In the genomic region with DNA sequence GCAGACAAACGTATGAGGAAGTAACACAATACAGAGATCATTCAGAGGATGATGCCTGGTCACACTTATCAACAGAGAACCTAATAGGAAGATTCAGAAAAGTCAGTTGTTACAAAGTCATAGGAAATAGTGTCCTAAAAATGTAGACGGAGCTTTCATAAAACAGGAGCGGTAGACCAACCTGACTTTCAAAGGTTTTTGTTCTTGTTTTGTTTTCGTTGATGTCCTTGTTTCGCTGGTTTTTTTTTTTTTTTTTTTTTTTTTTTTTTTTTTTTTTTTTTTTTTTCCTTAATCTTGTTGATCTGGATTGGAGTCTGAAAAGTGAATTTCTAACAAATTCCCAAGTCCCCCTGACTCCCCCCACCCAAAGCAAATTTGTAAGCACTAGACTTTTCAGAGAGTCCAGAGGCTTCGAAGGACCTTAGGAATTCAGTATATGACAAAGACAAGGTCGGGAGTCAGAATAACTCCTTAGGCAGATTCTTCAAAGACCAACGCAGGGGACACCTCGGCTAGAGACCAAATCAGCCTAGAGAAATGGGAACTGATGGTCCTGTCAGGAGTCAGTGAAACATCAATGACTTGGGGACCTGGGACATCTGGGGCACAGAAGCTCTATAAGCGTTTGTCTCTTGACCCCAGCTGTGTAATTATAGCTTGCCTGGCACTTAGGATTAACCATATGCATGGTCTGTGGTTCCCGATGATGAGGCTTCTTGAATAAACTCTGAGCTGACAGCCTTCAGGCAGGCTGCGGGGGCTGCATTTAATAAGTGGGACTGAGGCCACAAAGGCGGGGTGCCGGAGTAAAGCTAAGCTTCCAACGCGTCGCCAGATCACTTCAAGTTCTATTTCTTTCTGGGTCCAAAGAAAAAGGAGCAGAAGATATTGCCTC, we compare ENCODE assay signal across 9 mouse cellular contexts.
DNase-seq lines count a peak whose midpoint lies in the region; ATAC-seq lines count a peak whose summit lies in the region.
"Had no signal": no experiment of that assay in that cellular context is flagged by ENCODE, and none has a peak within 500 bp of the region (broad histone marks: within the 10 kb centered on the region; RNA-seq: fewer than 3 reads in every experiment).

No protein-coding gene starts in this region.

- peak overlapping the region; percentile 37; the same call in 1 of the 2 replicates for H3K9ac ChIP-seq in forebrain, embryonic 16.5 days (replicated peaks; ENCODE audit: low read depth, low read length)
- no peak overlapping the region for H3K9ac ChIP-seq in heart, embryonic 12.5 days

- H3K9me3 ChIP-seq in forebrain, embryonic 16.5 days (ENCODE audit: control insufficient read depth, low read length), result no peaks in the 10 kb centered on the region
- no peaks in the 10 kb centered on the region for H3K9me3 ChIP-seq in heart, embryonic 12.5 days (replicated peaks)

- no peaks in the 10 kb centered on the region for H3K36me3 ChIP-seq in forebrain, embryonic 16.5 days (ENCODE audit: control insufficient read depth, insufficient read depth)
- no peaks in the 10 kb centered on the region for H3K36me3 ChIP-seq in heart, embryonic 12.5 days

- H3K27me3 ChIP-seq in forebrain, embryonic 16.5 days (replicated peaks; ENCODE audit: control insufficient read depth, insufficient read depth, low read length), result no peaks in the 10 kb centered on the region
- no peaks in the 10 kb centered on the region for H3K27me3 ChIP-seq in heart, embryonic 12.5 days (replicated peaks)

- no peak overlapping the region for H3K4me3 ChIP-seq in forebrain, embryonic 16.5 days (replicated peaks; ENCODE audit: low read length)
- H3K4me3 ChIP-seq in heart, embryonic 12.5 days, result no peak overlapping the region

- H3K27ac ChIP-seq in forebrain, embryonic 16.5 days (ENCODE audit: low read length), result peak overlapping the region; percentile 65
- no peak overlapping the region for H3K27ac ChIP-seq in heart, embryonic 12.5 days (ENCODE audit: poor library complexity, severe bottlenecking)

- peak; percentile 37 for ATAC-seq in forebrain, embryonic 16.5 days
- ATAC-seq in heart, embryonic 12.5 days (ENCODE audit: insufficient number of reproducible peaks, low FRiP score), result no peak

- WGBS in forebrain, embryonic 16.5 days, result 49% methylated on average over 17 of the region's 17 CpGs
- 70% methylated on average over 17 of the region's 17 CpGs for WGBS in heart, embryonic 12.5 days

- DNase-seq in left cerebral cortex, postnatal 4 days, result peak; percentile 56
- no peak for DNase-seq in left cerebral cortex, adult 18-20 months (ENCODE audit: low spot score in 2 of 2)
- DNase-seq in mesoderm, embryonic 11.5 days (ENCODE audit: low read depth, low spot score), result peak; percentile 28
- DNase-seq in ovary, postnatal 36 days (ENCODE audit: low spot score), result no peak
- no peak for DNase-seq in adrenal gland, postnatal 14 days
- DNase-seq in lung, adult 18-20 months, result no peak
- DNase-seq: lung, postnatal 4 days had no signal

- intact Hi-C loops in left cerebral cortex, postnatal 4 days (cut with DNase I), result no loop called here

- peaks cover 18% of the 10 kb centered on the region for H3K4me1 ChIP-seq in forebrain, embryonic 16.5 days (replicated peaks; ENCODE audit: control insufficient read depth, insufficient read depth, low read length)
- no peaks in the 10 kb centered on the region; the same call in none of the 2 replicates for H3K4me1 ChIP-seq in heart, embryonic 12.5 days (replicated peaks)

- H3K4me2 ChIP-seq in forebrain, embryonic 16.5 days (ENCODE audit: low read length), result peak overlapping the region; percentile 29
- H3K4me2 ChIP-seq in heart, embryonic 12.5 days, result no peak overlapping the region

Comparison
In these comparisons a context has a peak if more than half of its experiments do, and no peak if none do; other contexts are left out.
1. DNase-seq: peak in left cerebral cortex, postnatal 4 days (single experiment) and mesoderm, embryonic 11.5 days (single experiment); none in left cerebral cortex, adult 18-20 months (0 of 2), ovary, postnatal 36 days (single experiment), adrenal gland, postnatal 14 days (single experiment) and lung, adult 18-20 months (0 of 2).